Mouse (Mus musculus): Measurements from ENCODE around the gene Gramd4.

The Gramd4 gene

GRCm38 (mm10) chr15:86183484-86183883 lies 126.0 kb downstream of the Gramd4 start:
- no peak for DNase-seq (ENCODE audit: low read depth)

DNA sequence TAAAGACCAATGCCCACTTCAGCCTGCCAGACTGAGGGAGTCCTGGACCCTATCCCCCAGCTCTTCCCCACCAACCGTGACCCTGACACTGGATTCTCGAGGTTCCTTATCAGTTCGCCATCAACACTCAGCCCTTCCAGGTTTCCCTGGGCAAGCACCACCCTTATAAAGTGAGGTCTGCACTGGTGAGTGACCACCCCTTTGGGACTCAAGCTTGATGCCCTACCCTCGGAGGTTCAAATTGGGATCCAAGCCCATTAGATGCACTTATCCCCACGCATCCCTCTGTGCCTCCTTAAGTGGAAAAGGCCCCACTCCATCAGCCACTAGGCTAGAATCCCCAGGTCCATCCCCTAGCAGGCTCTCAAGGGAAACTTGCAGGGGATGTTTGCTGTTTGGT lies 126.6 kb downstream of the Gramd4 start:
- no peak for DNase-seq (ENCODE audit: low read depth)

- DNase-seq (ENCODE audit: low read depth), result no peak
Measured at GRCm38 (mm10) chr15:86184851-86185688, 127.6 kb downstream of the Gramd4 start.

GRCm38 (mm10) chr15:86185689-86186569 lies 128.4 kb downstream of the Gramd4 start, which contains the start of gene Cerk:
Gene Cerk, minus strand, starts transcription at chr15:86186141.
- no peak for DNase-seq (ENCODE audit: low read depth)

GRCm38 (mm10) chr15:86186686-86187085 lies 129.2 kb downstream of the Gramd4 start:
- DNase-seq (ENCODE audit: low read depth), result no peak

Measured in fibroblast of lung, adult 2 months (primary cell).